Mouse (Mus musculus) heart, postnatal 36 days (tissue): ENCODE results near the gene Ttc37. TPM values are rescaled to one million over a fixed set of nuclear protein-coding genes. Genes with fewer than 3 reads are reported as not detected.

Experiments used
- DNase-seq, 2 experiments: peaks; one replicate each; pipeline ENCODE4 v3.0.0; 2021 to 2022
- intact Hi-C: fragments of 180-260 bp; cut with DNase I; formaldehyde crosslinking; loops from one replicate; pipeline ENCODE4 v1.15.1; 2025
- total RNA-seq, 2 experiments: library from RNA; stranded (reverse); gene quantifications; 2 replicates each; pipeline ENCODE4 v1.2.3; 2021

Gene Ttc37
- total RNA-seq: 10 to 100 TPM in 1 of 2 experiments, 1 to 10 TPM in 1; 9.4 to 10.7 TPM

GRCm38 (mm10) chr13:76098493-76099303 is at the start of gene Ttc37, which contains the start of gene Arsk:
TSS of gene Ttc37 (plus strand) at chr13:76098734.
TSS of gene Arsk (minus strand) at chr13:76098660.
- DNase-seq: peak; percentile 87 to 90
- intact Hi-C loops: loop anchor here (2.0 to 5.0 kb wide), 2 partner anchors 80 to 156 kb away; partner anchors contain the start of genes Rfesd and Rhobtb3

- intact Hi-C loops: loop anchor here (1.0 to 2.0 kb wide), 2 partner anchors 33 to 73 kb away; no protein-coding TSS in a partner anchor
- DNase-seq: peak; percentile 14 to 30
These were observed 42.9 kb upstream of the Ttc37 start for GRCm38 (mm10) chr13:76055391-76056232.

DNA sequence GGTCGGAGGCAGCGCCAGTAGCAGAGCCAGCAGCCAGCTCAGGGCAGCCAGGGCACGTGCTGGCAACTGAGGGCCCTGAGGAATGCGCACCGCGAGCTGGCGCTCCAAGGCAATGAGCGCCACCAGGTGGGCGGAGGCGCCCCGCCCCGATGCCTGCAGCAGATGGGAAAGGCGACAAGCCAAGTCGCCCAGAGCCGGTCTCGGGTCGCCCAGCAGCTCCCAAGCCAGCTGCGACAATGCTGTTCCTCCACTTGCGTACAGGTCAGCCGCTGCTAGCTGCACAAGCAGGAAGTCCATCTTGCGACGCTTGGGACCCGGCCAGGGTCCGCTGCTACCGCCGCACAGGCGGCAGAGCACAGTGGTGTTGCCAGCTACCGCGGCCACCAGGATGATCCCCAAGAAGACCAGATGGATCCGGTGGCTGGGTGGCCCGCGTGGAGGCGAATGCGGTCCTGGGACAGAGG is 42.2 kb upstream of the Ttc37 start:
- intact Hi-C loops: loop anchor here (1.0 to 2.0 kb wide), 2 partner anchors 33 to 74 kb away; no protein-coding TSS in a partner anchor
- peak; percentile 62 to 64 for DNase-seq

DNA sequence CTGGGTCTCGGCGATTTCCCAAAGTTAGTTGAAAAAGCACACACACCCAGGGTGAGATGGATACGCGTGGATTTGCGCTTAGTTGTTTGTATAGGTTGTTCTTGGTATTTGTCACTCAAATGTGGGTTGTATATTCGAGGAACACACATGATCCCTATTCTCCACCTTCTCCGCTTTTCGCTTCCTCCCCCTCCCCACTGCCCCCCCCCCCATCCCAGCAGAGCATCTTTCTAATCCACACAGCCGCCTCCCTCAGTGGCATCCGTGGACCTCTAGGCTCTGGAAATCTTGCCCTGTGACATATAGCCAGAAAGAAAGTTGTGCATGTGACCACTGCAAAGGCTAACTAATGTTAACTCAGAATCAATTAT is 41.7 kb upstream of the Ttc37 start, which contains the start of gene Gpr150:
Gene Gpr150 (minus strand): TSS at position 101 of the 371 bp plus-strand sequence.
- intact Hi-C loops: loop anchor here (1.0 to 2.0 kb wide), 2 partner anchors 34 to 75 kb away; no protein-coding TSS in a partner anchor
- DNase-seq: no peak

GRCm38 (mm10) chr13:76057267-76058069 is 41.1 kb upstream of the Ttc37 start:
- no peak for DNase-seq
- intact Hi-C loops: loop anchor here (2.0 kb wide), 1 partner anchor 35 kb away; no protein-coding TSS in a partner anchor

GRCm38 (mm10) chr13:76059591-76059990 is 38.9 kb upstream of the Ttc37 start:
- intact Hi-C loops: no loop called here
- no peak for DNase-seq

- no peak for DNase-seq
- intact Hi-C loops: no loop called here
These were observed 36.4 kb upstream of the Ttc37 start for GRCm38 (mm10) chr13:76062126-76062525.

DNA sequence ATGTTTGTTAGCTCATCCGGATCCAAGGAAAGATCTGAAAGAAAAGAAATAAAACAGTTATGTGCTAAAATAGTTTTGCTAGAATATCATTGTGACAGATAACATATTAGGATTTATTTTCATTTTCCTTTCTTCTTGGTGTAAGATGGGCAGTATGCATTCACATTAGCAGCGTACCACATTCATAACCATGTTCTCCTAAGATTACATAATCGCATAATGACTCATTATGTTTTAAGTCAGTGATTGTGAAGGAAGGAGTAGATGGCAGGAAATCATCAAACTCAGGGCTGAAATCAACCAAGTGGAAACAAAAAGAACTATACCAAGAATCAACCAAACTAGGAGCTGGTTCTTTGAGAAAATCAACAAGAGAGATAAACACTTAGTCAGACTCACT is 36.0 kb upstream of the Ttc37 start:
- DNase-seq: no peak
- intact Hi-C loops: no loop called here

DNA sequence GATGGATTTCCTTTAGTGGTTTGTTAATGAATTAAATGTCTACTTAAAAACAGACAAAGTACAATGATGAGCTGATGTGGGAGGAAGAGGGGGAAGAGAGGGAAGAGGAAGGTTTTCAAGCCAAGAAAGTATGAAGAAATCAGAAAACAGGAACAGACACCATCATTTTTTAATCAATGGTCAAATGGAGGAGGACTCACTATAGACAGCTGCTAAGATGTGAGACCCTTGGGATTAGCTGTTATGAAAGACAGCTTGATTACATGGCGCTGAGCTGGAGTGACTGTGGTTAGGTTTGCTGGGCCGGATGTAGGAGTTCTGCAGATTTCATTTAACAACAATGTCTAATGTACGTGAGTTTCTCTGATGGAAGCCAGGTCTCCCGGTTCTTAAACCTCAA is 35.0 kb upstream of the Ttc37 start:
- intact Hi-C loops: no loop called here
- DNase-seq: no peak

GRCm38 (mm10) chr13:76064363-76064945 is 34.1 kb upstream of the Ttc37 start:
- no peak for DNase-seq
- intact Hi-C loops: no loop called here

DNA sequence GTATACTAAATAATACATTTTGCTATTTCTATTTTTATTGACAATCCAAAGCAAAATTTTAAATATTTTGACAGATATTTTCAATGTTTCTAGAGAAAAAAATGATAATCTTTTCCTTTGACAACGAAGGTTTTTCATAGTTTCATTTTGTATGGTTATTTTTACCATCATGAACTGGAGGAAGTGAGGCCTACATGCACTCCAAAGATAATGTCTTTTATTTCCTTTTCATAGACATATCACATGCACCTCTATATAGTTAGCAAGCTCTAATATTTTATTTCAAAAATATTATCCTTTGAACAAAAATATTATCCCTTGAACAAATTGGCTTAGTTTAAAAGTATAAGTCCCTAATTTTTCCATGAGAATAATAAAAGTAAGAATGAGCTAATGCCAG is 24.2 kb upstream of the Ttc37 start:
- intact Hi-C loops: no loop called here
- DNase-seq: no peak

DNA sequence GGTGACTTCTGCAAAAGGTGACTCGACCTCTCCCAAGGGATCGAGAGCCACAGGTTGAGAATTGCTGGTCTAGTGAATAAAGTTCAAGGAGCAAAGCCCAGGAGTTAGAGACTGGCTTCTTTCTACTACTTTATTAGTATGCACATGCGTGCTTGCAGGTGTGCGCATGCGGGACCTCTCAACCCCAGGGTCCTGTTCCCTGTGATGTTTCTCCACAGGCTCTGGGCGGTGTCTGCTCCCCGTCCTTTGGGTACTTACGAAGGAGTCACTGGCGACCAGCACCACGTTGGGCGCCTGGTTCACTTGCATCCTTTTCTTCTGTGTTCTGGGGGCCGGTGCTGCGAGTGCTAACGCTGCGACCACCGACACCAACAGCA is 430 bp upstream of the Ttc37 start:
- DNase-seq: no peak
- intact Hi-C loops: loop anchor here (2.0 to 5.0 kb wide), 2 partner anchors 79 to 156 kb away; partner anchors contain the start of genes Rfesd and Rhobtb3

DNA sequence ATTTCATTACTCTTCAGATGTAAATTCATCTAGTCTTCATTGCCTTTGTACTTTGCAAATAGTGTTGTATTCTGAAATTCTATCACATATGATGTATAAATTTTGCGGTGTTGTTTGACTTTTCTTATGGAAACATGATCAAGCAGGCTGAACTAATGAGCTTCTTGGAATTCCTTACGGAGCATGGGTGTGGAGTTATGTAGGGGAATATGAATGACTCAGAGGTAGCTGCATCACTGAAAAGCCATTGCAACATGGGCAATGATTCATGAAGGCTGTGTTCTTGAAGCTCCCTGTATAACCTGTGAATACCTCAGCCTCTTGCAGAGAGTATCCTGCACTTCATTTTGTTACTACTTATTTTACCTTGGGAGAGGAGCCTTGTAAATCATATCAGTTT is 3.5 kb downstream of the Ttc37 start:
- intact Hi-C loops: no loop called here
- no peak for DNase-seq

DNA sequence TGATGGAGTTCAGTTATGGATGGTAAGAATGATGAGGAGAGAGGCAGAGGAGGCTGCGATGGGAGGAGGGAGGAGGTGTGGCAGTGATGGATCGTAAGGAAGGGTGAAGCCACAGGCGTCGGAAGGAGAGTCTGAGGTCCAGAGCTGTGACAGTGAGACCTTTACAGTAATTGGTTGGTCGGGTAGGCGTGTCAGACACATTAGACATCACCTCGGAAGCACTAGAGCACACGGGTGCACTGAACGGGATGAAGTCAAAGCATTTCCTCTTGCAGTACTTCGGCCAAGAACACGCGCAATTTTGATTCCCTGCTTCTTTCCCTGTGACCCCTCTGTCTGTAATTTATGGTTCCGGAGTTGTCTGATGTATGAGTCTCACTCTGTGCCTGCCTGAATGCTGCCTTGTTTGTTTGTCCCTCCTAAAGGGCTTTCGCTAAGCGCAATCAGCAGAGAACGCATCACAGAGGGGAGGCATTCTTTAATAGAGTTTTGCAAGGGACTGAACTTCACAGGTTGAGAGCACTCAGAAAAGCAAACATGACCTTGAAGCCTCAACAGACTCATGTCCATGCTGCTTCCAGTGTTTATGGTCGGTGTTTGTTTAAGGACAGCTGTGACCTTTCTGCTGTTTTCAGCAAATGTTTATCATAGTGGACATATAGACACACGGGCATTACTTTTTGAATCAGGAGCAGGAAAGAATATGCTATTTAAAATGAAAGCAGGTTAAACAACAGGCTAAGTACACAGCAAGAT is 10.7 kb downstream of the Ttc37 start:
- intact Hi-C loops: no loop called here
- DNase-seq: no peak

GRCm38 (mm10) chr13:76128799-76129198 is 30.3 kb downstream of the Ttc37 start:
- DNase-seq: no peak
- intact Hi-C loops: no loop called here

GRCm38 (mm10) chr13:76132415-76132814 is 33.9 kb downstream of the Ttc37 start:
- DNase-seq: no peak
- intact Hi-C loops: no loop called here

DNA sequence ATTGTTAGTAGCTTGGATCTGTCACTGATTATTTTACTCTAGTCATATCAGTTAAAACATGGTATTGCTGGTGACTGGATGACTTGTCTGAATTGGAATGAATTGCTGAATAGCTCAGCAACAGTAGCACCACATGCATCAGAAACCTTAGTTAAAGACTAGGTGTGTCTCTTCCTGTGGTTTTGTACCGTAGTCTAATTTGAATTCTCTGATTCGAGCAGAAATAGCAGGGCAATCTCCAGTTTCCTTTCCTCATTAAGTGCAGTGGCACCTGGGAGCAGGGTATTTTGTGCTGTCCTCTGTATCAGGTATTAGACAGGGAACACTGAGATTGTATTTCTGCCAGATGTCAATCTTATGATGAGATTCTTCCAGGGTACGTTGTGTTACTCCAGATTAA is 40.3 kb downstream of the Ttc37 start:
- no peak for DNase-seq
- intact Hi-C loops: no loop called here

- no peak for DNase-seq
- intact Hi-C loops: no loop called here
These were observed 42.7 kb downstream of the Ttc37 start for GRCm38 (mm10) chr13:76141117-76141808.
